Mouse (Mus musculus): ENCODE results near the gene 2700049A03Rik. TPM values are rescaled to one million over a fixed set of nuclear protein-coding genes. Genes with fewer than 3 reads are reported as not detected.
"Not testable (repeated sequence)": the region's sequence is repeated elsewhere in the genome, so short reads cannot be mapped to it uniquely, and the experiment has no call there.

2700049A03Rik gene
- 4.7 and 5.1 TPM in 2 replicates for polyA plus RNA-seq (2012; rRNA removed)

- peak; percentile 53 for DNase-seq (ENCODE audit: low spot score)
Observed at GRCm38 (mm10) chr12:71136130-71136973, at the start of gene 2700049A03Rik, which contains the start of gene Timm9. 2700049A03Rik (plus strand) TSS chr12:71136848. Timm9 (minus strand) TSS chr12:71136684.

GRCm38 (mm10) chr12:71104275-71104674 lies 32.4 kb upstream of the 2700049A03Rik start:
- DNase-seq (ENCODE audit: low spot score): not testable (repeated sequence)

GRCm38 (mm10) chr12:71107216-71107771 lies 29.4 kb upstream of the 2700049A03Rik start:
- DNase-seq (ENCODE audit: low spot score): no peak

GRCm38 (mm10) chr12:71111331-71111730 lies 25.3 kb upstream of the 2700049A03Rik start, which contains the start of gene Tomm20l:
Tomm20l (plus strand) TSS chr12:71111428.
- peak; percentile 38 for DNase-seq (ENCODE audit: low spot score)

- DNase-seq (ENCODE audit: low spot score): no peak
Observed at GRCm38 (mm10) chr12:71113074-71113473, 23.6 kb upstream of the 2700049A03Rik start.

- DNase-seq (ENCODE audit: low spot score): no peak
Observed at GRCm38 (mm10) chr12:71113675-71114288, 22.9 kb upstream of the 2700049A03Rik start.

GRCm38 (mm10) chr12:71116411-71116810 lies 20.2 kb upstream of the 2700049A03Rik start:
- DNase-seq (ENCODE audit: low spot score): no peak

- DNase-seq (ENCODE audit: low spot score): no peak
Observed at GRCm38 (mm10) chr12:71122731-71123130, 13.9 kb upstream of the 2700049A03Rik start.

- DNase-seq (ENCODE audit: low spot score): no peak
Observed at GRCm38 (mm10) chr12:71123286-71123685, 13.4 kb upstream of the 2700049A03Rik start.

- no peak for DNase-seq (ENCODE audit: low spot score)
Observed at GRCm38 (mm10) chr12:71135581-71135980, 1.1 kb upstream of the 2700049A03Rik start.

GRCm38 (mm10) chr12:71136974-71137491 lies 385 bp downstream of the 2700049A03Rik start:
- peak; percentile 61 for DNase-seq (ENCODE audit: low spot score)

- DNase-seq (ENCODE audit: low spot score): no peak
Observed at GRCm38 (mm10) chr12:71137686-71138085, 1.0 kb downstream of the 2700049A03Rik start.

- no peak for DNase-seq (ENCODE audit: low spot score)
Observed at GRCm38 (mm10) chr12:71139258-71139828, 2.7 kb downstream of the 2700049A03Rik start.

GRCm38 (mm10) chr12:71141189-71141588 lies 4.5 kb downstream of the 2700049A03Rik start:
- no peak for DNase-seq (ENCODE audit: low spot score)

GRCm38 (mm10) chr12:71147641-71148040 lies 11.0 kb downstream of the 2700049A03Rik start:
- no peak for DNase-seq (ENCODE audit: low spot score)

GRCm38 (mm10) chr12:71148801-71149200 lies 12.2 kb downstream of the 2700049A03Rik start:
- no peak for DNase-seq (ENCODE audit: low spot score)

GRCm38 (mm10) chr12:71149456-71149855 lies 12.8 kb downstream of the 2700049A03Rik start:
- no peak for DNase-seq (ENCODE audit: low spot score)

- DNase-seq (ENCODE audit: low spot score): no peak
Observed at GRCm38 (mm10) chr12:71150167-71150566, 13.5 kb downstream of the 2700049A03Rik start.

- DNase-seq (ENCODE audit: low spot score): no peak
Observed at GRCm38 (mm10) chr12:71154979-71155378, 18.3 kb downstream of the 2700049A03Rik start.

GRCm38 (mm10) chr12:71157974-71158373 lies 21.3 kb downstream of the 2700049A03Rik start:
- DNase-seq (ENCODE audit: low spot score): no peak

- DNase-seq (ENCODE audit: low spot score): no peak
Observed at GRCm38 (mm10) chr12:71164410-71164809, 27.8 kb downstream of the 2700049A03Rik start.

GRCm38 (mm10) chr12:71169911-71170310 lies 33.3 kb downstream of the 2700049A03Rik start:
- no peak for DNase-seq (ENCODE audit: low spot score)

Measured in urinary bladder, adult 2 months (tissue).